Mouse (Mus musculus) retina, embryonic 14.5 days (tissue): ENCODE results near the gene Pih1d1.
A peak's percentile ranks its signal among the peaks of the same experiment; 100 is the strongest.

Source experiments
- DNase-seq: peaks from one replicate; pipeline ENCODE4 v3.0.0-alpha.2; 2015; ENCODE audit warnings: low spot score

Gene Pih1d1

DNA sequence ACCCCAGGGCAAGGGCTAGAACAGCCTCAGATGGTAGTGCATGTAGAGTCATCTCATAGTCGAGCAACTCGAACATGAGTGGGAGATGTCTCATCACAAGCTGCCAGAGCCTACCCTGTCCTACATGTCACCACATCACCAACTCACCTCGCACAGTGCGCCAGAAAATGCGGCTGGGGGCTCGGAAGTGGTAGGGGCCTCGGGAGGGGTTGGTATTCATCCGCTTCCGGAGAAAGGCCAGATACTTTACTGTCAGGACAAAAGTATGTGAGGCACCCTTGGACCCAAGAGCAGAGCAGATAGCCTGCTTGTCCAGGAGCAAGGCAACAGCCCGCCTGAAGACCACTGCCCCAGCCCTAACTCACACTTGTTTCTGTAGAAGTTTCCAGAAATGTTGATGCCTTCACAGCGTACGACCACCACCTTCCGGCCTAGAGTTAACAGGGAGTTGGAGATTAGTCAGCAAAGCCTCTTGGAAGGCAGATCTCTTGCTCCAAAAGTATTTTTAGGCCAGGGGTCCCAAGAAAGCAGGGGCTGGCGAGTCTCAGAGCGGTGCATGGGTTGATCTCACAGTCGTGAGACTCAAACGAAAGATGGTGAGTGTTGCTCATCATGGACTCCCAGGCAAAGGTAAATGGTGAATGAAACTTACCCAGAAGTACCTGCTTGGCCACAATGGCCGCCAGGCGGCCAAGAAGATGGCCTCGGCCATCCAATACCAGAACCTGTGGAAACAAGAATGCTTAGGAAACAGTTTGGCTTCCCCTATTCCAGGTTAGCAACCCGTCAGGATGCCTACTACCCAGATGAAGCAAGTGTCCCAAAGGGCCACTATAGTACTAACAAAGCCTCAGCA, 27.0 kb upstream of the Pih1d1 start:
- no peak for DNase-seq

DNA sequence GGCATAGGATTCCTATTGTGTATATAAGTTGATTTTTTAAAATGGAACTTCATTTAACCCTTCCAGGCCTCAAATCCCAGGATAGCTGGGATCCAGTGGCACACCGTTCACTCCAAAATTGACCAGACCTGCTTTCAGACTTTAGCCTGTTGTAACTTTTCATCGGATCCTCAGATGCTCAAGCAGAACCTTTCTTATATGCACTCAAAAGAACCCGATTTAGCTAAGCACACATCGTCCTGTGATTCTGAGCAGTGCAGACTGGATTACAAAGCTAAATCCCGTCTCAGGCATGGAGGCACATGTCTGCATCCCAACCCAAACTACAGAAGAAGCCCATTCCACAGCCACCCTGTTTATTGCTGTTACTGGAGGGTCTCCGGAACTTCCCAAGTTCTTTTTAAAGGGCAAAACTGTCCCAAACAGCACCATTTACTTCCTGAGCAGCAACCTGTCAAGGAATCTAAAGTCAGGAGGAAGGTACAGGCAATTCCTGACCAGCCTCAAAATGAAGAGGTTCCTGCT, 26.3 kb upstream of the Pih1d1 start:
- no peak for DNase-seq

DNA sequence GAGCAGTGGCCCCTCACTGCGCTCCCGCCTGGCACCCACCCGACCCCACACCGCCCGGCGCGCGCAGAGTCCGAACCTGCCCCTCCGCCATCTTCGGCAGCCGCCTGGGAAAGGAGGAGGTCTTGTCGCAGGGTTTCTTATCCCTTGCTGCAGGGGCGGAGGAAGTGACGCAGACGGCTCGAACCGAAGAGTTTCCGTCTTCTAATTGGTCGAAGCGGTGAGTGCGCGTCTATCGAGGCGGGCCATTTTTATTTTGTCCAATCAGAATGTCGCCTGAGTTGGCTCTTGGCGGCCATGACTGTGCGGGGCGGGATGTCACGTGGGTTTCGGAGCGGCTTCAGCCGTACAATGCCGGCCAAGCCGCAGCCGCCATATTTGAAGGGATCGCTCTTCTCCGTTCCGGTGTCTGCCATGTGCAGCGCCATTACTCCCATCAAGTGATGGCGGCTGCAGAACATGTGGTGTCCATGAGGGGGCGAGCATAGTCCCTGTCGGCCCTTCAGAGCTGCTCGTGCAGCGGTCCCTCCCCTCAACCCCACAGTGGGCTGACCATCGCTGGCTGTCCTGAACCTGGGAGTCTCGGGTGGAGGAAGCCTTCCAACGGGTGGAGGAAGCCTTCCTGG, 25.4 kb upstream of the Pih1d1 start, which contains the start of gene Rpl13a:
Gene Rpl13a, minus strand, starts transcription at position 138 of the 623 bp plus-strand sequence.
- DNase-seq, result peak; percentile 100

DNA sequence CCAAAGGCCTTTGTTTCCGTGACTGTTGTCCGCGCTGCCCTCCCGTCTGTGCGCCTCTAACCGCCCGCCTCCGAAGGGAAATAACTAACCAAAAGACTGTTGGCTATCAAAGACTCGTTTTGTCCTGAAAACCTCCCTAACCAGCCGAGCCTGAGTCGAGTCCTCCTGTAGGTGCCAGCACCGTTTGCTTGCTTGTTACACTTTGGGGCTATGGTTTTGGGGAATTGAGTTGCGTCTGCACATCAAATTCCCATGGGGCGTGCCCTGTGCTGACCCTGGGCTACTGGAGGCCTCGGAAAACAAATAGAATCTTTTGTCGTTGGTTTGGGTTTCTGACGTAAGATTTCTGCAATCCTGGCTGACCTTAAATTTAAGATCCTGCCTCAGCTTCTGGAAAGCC, 24.8 kb upstream of the Pih1d1 start:
- no peak for DNase-seq

- no peak for DNase-seq
These were observed 24.2 kb upstream of the Pih1d1 start for GRCm38 (mm10) chr7:45129776-45130512.

DNA sequence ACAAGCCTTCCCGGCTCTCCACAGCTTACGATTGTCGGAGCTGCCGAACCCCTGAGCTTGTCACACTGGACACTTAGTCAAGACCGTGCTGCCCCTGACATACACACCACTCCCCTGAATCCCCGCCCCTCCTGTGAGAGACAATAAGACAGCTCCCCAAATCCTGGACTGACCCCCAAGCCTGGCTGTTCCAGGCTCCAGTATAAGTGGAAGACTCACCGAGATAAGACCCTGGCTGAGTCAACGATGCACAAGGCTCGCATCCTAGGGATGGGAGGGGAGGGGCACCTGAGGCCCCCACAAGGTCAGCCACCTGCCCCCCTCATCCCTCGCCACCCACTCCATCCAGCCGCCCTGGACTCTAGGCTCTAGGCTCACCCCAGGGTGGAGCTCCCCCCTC, 22.3 kb upstream of the Pih1d1 start:
- DNase-seq, result no peak

DNA sequence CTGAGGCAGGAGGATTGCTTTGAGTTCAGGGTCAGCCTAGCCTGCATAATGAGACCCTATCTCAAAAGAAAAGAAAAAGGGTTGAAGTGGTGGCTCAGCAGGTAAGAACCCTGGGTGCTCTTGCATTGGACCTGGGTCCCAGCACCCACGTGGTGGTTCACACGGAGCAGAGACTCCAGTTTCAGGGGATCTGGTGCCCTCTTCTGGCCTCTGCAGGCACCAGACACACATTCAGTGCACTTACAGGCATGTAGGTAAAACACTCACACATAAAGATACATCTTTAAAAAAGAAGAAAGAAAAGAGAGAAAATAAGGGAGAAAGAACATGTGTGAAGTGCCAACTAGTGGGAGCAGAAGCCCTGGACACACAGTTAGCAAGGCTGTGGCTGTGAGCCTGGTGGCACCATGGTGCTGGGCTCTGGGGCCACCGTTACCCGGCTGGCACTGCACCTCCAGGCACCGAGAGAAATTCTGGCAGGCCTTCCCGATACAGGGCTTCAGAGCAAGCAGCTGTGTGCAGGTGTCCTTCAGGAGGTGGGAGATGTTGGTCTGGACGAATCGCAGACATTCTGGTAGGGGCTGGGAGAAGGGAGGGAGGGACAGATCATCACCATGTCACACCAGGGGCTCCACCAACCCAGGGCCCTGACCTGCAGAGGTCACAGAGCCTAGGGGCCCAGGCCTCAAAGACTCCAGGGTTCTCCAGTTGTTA, 20.5 kb upstream of the Pih1d1 start:
- DNase-seq, result no peak

DNA sequence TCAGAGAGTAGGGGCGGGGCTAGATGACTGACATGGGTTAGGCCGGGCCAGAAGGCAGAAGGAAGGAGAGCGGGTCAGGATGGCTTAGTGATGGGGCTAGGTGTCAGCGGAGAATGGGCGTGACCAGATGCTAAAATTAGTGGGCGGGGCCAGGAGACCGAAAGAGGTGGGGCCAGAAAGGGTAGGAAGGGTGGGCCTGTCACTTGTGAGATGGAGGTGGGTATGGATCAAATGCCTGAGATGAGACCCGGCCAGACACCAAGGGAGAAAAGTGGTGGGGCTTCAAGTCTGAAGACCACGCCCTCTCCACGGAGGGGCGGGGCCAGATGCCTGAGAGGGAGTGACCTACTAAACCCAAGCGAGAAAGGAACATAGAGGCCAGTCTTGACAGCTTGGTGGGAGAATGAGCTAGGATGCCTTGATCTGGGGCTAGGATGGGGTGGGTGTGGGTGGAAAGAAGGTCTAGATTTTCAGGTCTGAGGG, 19.5 kb upstream of the Pih1d1 start:
- peak; percentile 70 for DNase-seq

DNA sequence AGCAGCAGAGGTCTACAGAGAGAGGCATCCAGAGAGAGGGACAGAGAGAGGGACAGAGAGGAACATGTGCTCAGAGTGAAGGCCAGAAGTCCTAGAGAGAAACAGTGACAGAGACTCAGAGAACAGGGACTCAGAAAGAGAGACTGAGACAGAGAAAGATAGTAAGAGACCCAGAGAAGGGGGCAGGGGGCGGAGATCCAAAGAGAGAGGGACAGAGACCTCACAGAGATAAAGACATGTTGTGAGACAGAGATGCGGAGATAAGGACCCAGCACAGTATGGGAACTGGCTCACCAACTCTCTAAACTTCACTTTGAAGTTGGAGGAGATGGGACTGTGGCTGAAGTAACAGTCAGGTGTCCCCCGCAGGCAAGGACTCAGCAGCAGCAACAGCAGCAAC, 18.7 kb upstream of the Pih1d1 start:
- no peak for DNase-seq

DNA sequence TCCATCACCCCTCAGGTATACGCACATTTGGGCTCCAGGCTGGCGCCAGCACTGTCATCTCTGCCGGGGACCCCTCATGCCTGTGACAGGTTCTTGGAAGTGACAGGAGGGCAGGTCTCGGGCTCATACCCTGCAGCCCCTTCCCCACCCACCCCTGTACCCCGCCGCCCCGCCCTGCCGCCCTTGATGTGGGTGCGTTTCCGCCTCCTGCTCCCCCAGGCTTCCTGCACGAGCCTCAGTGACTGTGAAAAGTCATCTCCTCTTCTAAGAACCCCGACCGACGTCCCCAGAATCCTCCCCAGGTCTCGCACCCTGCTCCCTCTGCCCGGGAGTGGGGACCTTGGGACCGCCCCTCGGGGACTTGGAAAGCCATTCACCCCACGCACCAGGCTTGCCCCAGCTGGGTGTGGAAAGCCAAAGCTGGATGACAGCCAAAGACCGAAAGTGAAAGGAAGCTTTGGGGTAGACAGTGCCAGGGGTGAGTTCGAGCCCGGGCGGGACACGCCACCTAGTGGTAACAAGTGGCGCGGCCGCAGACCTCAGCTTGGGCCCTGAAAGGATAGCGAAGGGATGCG, 18.0 kb upstream of the Pih1d1 start, which contains the start of the genes Gm45713 and Flt3l:
Gene Gm45713, minus strand, starts transcription at position 239 of the 575 bp plus-strand sequence.
Gene Flt3l, minus strand, starts transcription at position 440 of the 575 bp plus-strand sequence.
- peak; percentile 89 for DNase-seq

DNA sequence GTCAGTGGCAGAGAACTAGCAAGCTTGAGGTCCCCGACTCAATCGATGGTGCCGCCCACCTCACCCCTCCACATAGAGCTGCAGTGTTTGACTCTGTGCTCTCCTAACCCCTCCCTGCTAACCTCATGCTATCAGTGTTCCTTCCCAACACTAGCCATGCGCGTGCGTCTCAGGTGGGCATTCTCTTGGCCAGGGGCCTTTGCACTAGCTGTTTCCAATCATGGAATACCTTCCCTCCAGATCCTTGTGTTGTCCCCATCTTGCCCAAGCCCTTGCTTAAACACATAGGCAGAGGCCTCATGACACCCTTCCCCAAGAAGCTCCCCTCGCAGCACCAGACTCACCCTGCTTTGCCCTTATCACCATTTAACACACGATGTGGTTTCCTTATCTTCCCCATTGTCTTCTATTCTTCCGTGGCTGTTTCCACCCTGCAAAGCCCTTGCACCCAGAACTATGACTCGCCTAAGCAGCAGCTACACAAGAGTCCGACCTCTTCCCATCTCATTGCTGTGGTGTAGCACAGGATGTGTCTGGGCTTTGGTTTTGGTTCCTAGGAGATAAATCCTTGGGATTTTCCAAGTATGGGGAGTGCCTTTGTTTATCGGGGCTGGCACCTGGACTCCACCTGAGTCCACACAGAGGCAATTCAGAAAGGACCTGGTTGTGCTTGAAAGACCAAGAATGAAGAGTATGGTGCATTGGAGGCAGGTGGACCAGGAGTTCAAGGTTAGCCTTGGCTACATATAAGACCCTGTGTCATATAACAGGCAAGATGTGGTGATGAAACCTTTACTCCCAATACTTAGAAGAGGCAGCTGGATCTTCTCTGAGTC, 16.7 kb upstream of the Pih1d1 start:
- DNase-seq, result no peak

- DNase-seq, result no peak
These were observed 15.7 kb upstream of the Pih1d1 start for GRCm38 (mm10) chr7:45138403-45138802.

DNA sequence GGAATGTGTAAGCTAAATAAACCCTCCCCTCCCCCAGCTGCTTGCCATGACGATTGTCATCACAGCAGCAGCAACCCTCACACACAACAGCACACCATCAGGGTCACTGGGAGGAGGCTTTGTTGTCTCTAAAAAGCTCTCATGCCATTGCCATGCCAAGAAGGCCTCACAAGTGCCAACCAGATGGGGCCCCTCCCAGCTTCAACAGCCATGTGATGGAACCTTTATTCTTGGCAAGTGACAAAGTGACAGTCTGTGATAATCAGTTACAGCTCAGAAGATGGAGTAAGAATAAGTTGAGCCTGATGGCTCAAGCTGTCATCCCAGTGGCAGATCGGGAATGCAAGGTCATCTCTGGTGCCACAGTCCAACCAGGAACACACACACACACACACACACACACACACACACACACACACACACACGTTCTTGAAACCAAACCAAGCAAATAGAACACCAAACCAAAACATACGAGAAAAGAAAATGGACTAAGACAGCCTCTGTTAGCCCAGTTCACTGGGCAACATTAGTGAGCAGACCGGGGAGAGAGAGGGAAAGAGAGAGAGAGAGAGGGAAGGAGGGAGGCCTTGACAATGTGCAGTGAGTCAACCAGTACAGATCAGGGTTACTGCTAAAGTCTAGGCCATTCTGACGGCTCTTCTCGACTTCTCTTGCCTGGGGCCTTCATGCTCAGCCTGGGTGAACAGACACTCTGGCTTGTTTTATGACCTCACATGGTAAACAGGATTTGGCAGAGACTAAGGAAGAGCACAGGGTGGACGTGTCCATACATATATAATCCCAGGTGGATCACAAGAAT, 14.0 kb upstream of the Pih1d1 start:
- DNase-seq, result no peak

- DNase-seq, result no peak
These were observed 12.8 kb upstream of the Pih1d1 start for GRCm38 (mm10) chr7:45141319-45141718.

DNA sequence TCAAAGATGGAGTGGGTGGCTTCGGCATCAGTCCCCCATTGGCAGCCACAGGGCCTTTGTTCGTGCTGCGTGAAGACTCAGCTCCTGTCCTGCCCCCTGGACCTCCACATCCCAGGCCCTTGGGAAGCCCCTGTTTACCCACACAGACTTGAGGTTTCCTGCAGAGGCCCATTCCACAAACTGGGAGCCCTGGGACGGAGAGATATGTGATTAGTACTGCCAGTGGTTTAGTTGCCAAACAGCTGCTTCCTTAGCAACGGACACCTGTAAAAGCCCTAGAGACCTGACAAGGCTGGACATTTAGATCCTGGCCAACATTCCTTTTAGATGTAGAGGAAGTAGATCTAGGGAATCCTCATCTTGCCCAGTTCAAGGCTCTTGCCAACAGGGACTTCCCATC, 12.2 kb upstream of the Pih1d1 start:
- DNase-seq, result no peak

- DNase-seq, result no peak
These were observed 9.5 kb upstream of the Pih1d1 start for GRCm38 (mm10) chr7:45144368-45145174.

- DNase-seq, result no peak
These were observed 8.6 kb upstream of the Pih1d1 start for GRCm38 (mm10) chr7:45145460-45145859.

DNA sequence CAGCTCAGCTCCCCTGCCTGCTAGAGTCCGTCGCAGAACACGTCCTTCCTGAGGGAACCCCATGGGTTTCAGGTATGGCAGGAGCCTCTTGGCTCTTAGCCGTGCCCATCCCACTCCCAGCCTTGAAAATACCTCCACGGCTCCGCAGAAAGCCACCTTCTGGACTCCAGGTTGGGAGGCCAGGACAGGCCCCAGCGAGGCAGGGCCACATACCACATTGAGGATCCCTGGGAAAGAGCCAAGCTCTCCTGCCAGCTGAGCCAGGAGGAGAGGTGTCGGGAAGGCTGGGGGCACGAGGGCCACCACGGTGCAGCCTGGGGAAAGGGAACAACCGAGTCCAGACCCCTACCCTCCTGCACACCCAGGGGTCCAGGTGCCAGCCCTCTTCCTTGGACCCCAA, 6.8 kb upstream of the Pih1d1 start:
- DNase-seq, result no peak

GRCm38 (mm10) chr7:45147899-45148298, 6.2 kb upstream of the Pih1d1 start:
- no peak for DNase-seq
